Mouse (Mus musculus): Measurements from ENCODE around the gene 9130213A22Rik. TPM values are rescaled to one million over a fixed set of nuclear protein-coding genes. Genes with fewer than 3 reads are reported as not detected.

The 9130213A22Rik gene
- 0.13 and 0.17 TPM in 2 replicates for polyA plus RNA-seq (2015; fragmentation: Nextera tagmentation; extraction: Ambion mirVana)

DNA sequence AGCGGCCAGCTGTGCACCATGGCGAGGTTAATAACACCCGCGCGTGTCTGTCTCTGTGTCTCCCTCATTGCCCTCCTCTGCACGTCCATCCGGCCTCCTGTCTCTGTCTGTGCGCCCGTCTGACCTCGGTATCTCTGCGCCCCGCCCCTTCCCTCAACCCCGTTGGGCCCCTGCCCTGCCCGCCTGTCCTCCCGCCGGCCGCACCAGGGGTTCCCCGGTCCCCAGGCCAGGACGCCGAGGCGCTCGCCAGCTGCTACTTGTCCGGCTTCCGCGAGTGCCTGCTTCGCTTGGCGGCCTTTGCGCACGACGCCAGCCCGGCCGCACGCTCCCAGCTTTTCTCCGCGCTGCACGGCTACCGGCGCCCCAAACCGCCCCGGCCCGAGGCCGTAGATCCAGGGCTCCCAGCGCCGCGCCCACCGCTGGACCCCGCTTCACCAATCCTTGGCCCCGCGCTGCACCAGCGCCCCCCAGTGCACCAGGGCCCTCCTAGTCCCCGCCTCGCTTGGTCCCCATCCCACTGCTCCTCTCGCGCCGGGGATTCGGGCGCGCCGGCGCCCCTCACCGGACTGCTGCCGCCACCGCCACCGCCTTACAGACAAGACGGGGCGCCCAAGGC lies at the start of gene 9130213A22Rik:
Gene 9130213A22Rik, minus strand, starts transcription at position 254 of the 616 bp plus-strand sequence.
- H3K4me3 ChIP-seq, result peak within 1 kb of the TSS; percentile 85
- H3K9ac ChIP-seq, result peak within 1 kb of the TSS; percentile 84
- H3K9me3 ChIP-seq, result no peaks in the 10 kb centered on the region
- peak within 1 kb of the TSS; percentile 88 for H3K27ac ChIP-seq
- peaks cover 19% of the 10 kb centered on the region for H3K27me3 ChIP-seq
- peaks cover 42% of the 10 kb centered on the region for H3K4me1 ChIP-seq
- ATAC-seq (ENCODE audit: insufficient number of reproducible peaks, insufficient read depth, low FRiP score, low TSS enrichment, low read depth), result peak; percentile 73
- H3K36me3 ChIP-seq, result no peaks in the 10 kb centered on the region
- peak within 1 kb of the TSS; percentile 97 for H3K4me2 ChIP-seq
- WGBS, result under 1% methylated on average over 66 of the region's 66 CpGs

DNA sequence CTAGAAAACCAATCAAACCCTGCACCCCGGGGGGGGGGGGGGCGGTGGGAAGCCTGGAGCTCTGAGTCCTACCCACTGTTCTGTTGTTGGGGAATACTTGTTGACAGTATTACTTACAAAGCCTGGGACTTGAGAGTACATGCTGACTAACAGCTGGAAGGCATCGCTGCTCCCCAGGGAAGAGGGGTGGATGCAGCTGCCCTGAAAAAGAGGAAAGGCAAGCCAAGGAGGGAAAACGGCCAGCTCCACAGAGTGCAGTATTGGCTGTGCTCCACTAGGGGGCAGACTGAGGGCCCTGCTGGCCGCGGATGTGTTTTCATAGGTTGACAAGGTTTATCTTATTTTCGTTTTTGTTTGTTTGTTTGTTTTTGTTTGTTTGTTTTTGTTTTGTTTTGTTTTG lies 49.2 kb upstream of the 9130213A22Rik start:
- H3K4me2 ChIP-seq, result no peak overlapping the region
- no peaks in the 10 kb centered on the region for H3K4me1 ChIP-seq
- no peaks in the 10 kb centered on the region for H3K27me3 ChIP-seq
- no peak overlapping the region for H3K4me3 ChIP-seq
- H3K36me3 ChIP-seq, result no peaks in the 10 kb centered on the region
- H3K9me3 ChIP-seq, result no peaks in the 10 kb centered on the region
- H3K27ac ChIP-seq, result no peak overlapping the region
- WGBS, result 30% methylated on average over 7 of the region's 7 CpGs
- H3K9ac ChIP-seq, result no peak overlapping the region
- ATAC-seq (ENCODE audit: insufficient number of reproducible peaks, insufficient read depth, low FRiP score, low TSS enrichment, low read depth), result no peak

DNA sequence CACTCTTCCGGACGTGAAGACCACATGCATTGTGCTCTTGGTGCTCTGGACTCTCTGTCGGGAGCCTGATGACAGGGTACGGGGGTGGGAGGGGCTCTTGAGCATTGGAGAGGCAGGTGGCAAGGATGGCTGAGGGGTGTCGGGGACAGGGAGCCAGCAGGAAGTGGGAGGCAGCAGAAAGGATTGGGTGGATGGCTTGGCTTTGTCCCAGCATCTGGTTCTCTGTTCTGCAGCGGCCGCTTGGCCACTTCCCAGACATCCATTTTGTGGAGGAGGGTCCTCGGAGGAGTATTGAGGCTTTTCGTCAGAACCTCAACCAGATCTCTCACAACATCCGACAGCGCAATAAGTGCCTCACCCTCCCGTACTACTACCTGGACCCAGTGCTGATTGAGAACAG lies 46.9 kb upstream of the 9130213A22Rik start:
- Histone ChIP-seq H3K4me2 (no peak overlapping the region), H3K36me3 (no peaks in the 10 kb centered on the region), H3K27me3 (peaks cover 16% of the 10 kb centered on the region; the same call in 1 of the 2 replicates), H3K9me3 (no peaks in the 10 kb centered on the region), H3K9ac (no peak overlapping the region), H3K27ac (no peak overlapping the region), H3K4me1 (no peaks in the 10 kb centered on the region), H3K4me3 (no peak overlapping the region)
- WGBS, result 82% methylated on average over 12 of the region's 12 CpGs
- no peak for ATAC-seq (ENCODE audit: insufficient number of reproducible peaks, insufficient read depth, low FRiP score, low TSS enrichment, low read depth)

DNA sequence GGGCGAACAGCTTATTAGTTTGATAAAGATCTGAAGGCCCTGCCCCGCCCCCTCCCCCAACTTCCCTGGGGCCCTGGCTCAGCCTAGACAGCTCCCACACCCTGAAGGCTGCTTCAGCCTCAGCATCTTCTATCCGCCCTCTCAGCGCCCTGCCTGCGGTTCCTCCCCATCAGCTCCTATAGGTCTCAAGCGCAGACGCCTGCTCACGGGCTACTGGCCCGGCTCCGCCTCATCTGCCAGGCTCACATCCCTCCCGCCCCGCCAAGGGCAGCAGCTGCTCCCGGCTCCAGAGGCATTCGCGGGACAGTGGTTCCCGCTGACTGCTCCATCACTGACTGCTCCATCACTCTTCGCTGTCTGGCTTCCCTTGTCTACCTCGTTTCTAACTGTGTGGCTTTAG lies 34.4 kb upstream of the 9130213A22Rik start, which contains the start of gene Alox12b:
Gene Alox12b, plus strand, starts transcription at position 190 of the 400 bp plus-strand sequence.
- Histone ChIP-seq H3K36me3 (no peaks in the 10 kb centered on the region), H3K27ac (no peak within 1 kb of the TSS), H3K9ac (peak within 1 kb of the TSS; percentile 61), H3K4me3 (peak within 1 kb of the TSS; percentile 31), H3K9me3 (no peaks in the 10 kb centered on the region), H3K4me2 (peak within 1 kb of the TSS; percentile 55), H3K4me1 (peaks cover 9% of the 10 kb centered on the region), H3K27me3 (peaks cover 46% of the 10 kb centered on the region)
- no peak for ATAC-seq (ENCODE audit: insufficient number of reproducible peaks, insufficient read depth, low FRiP score, low TSS enrichment, low read depth)
- WGBS, result 4% methylated on average over 18 of the region's 18 CpGs

DNA sequence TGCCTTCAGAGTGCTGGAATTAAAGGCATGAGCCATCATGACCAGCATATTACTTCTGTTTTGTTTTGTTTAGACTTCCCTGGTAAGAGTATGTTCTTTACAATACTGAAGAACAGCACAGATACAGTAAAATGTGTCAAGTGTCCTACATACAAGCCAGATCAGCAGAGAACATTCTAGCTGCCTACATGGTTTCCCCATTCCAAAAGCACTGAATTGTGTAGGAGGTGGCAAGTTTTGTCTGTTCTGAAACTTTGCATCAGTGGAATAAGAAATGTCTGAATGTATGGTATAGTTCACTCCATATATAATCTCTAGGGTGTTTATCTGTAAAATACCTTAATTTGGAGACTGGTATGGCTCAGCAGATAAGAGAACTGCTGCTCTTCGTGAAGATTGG lies 33.0 kb upstream of the 9130213A22Rik start:
- ATAC-seq (ENCODE audit: insufficient number of reproducible peaks, insufficient read depth, low FRiP score, low TSS enrichment, low read depth), result no peak
- Histone ChIP-seq H3K27me3 (peaks cover 45% of the 10 kb centered on the region), H3K9ac (no peak overlapping the region), H3K4me3 (no peak overlapping the region), H3K4me2 (no peak overlapping the region), H3K9me3 (no peaks in the 10 kb centered on the region), H3K36me3 (no peaks in the 10 kb centered on the region), H3K27ac (no peak overlapping the region), H3K4me1 (peaks cover 21% of the 10 kb centered on the region)
- 54% methylated on average over 1 of the region's 1 CpGs for WGBS

DNA sequence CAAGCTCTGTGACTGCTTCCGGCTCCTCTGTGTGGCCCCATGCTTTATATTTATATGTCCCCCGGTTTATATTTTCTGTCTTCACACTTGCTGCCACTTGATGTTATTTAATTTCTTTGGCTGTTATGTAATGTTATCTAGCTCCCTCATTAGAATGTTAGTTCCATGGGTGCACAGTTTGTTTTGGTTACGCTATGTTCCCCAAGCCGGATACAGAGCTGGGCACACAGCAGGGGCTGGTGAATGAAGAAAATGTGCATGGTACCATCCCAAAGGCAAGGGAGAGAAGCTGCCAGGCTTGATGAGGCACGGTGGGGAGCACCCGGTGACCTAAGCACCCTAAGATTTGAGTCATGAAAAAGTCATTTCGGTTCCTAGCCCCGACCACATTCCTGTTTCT lies 31.4 kb upstream of the 9130213A22Rik start:
- no peaks in the 10 kb centered on the region for H3K36me3 ChIP-seq
- H3K4me2 ChIP-seq, result no peak overlapping the region
- 80% methylated on average over 8 of the region's 8 CpGs for WGBS
- H3K9ac ChIP-seq, result no peak overlapping the region
- no peaks in the 10 kb centered on the region for H3K9me3 ChIP-seq
- ATAC-seq (ENCODE audit: insufficient number of reproducible peaks, insufficient read depth, low FRiP score, low TSS enrichment, low read depth), result no peak
- no peak overlapping the region for H3K27ac ChIP-seq
- peaks cover 23% of the 10 kb centered on the region for H3K4me1 ChIP-seq
- peaks cover 40% of the 10 kb centered on the region for H3K27me3 ChIP-seq
- H3K4me3 ChIP-seq, result no peak overlapping the region

DNA sequence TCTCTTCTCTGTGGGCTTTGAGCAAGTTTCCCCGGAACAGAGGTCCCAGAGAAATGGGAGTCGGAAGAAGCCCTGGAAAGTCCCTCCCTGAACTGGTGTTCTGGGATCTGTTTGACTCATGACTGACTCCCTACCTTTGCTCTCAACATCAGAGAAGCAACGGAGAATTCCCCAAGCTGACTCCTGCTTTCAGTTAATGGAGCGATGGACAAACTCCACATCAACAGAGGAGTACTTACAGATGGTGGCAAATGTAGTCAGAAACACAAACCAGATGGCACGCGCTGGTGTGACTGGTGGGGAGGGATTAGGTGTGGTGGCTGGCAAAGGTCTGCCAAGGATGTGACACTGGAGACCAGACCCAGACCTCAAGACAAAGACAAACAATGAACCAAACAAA lies 28.6 kb upstream of the 9130213A22Rik start:
- Histone ChIP-seq H3K4me3 (peak overlapping the region; percentile 41), H3K27me3 (peaks cover 13% of the 10 kb centered on the region; the same call in 1 of the 2 replicates), H3K9ac (peak overlapping the region; percentile 60), H3K27ac (0 out of 2 replicates have a peak overlapping the region, but pooled peaks have one; percentile 17), H3K36me3 (no peaks in the 10 kb centered on the region), H3K9me3 (no peaks in the 10 kb centered on the region), H3K4me2 (peak overlapping the region; percentile 63), H3K4me1 (peaks cover 14% of the 10 kb centered on the region)
- ATAC-seq (ENCODE audit: insufficient number of reproducible peaks, insufficient read depth, low FRiP score, low TSS enrichment, low read depth), result no peak
- WGBS, result 36% methylated on average over 6 of the region's 6 CpGs

DNA sequence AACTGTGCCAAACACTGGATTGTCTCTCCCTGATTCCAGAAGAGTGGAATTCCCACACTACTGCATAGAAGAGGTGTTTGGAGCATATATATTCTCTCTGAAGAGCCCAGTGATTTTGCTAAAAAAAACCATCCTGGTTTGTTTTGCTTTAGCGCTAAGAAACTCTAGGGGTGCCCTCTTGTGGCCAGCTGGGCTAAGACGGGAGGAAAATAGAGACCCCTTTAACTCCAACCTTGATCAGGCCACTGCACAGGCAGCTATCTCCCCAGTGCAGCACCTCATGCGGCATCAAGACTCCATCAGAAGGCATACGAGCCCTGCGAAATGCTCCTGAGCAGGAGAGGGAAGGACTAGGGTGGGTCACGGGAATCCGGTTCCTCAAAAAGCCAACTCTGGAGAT lies 28.1 kb upstream of the 9130213A22Rik start:
- no peaks in the 10 kb centered on the region for H3K9me3 ChIP-seq
- peak overlapping the region; percentile 41 for H3K4me3 ChIP-seq
- H3K9ac ChIP-seq, result peak overlapping the region; percentile 60
- ATAC-seq (ENCODE audit: insufficient number of reproducible peaks, insufficient read depth, low FRiP score, low TSS enrichment, low read depth), result no peak
- peak overlapping the region; percentile 63 for H3K4me2 ChIP-seq
- H3K27ac ChIP-seq, result 0 out of 2 replicates have a peak overlapping the region, but pooled peaks have one; percentile 17
- H3K27me3 ChIP-seq, result peaks cover 10% of the 10 kb centered on the region; the same call in 1 of the 2 replicates
- no peaks in the 10 kb centered on the region for H3K36me3 ChIP-seq
- 8% methylated on average over 7 of the region's 7 CpGs for WGBS
- peaks cover 14% of the 10 kb centered on the region for H3K4me1 ChIP-seq

DNA sequence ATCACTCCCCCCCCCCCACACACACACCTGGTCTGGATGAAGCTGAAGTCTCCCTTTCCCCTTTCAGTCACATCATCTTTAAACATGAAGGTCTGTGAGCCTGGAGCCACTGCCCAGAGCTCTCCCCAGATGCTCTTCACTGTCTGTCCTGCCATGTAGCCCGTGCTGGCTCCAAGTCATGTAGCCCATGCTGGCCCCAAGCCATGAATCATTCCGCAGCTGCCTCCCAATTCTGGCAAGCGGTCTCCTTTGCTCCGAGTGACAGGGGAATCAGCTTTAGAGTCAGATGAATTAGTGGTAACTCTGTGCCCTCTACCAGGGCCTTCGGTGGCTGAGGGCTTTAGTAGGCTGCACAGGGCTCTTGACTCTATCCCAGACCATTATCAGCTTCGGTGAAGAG lies 27.3 kb upstream of the 9130213A22Rik start:
- H3K4me1 ChIP-seq, result peaks cover 14% of the 10 kb centered on the region
- H3K9ac ChIP-seq, result peak overlapping the region; percentile 51; the same call in 1 of the 2 replicates
- no peak overlapping the region for H3K27ac ChIP-seq
- H3K36me3 ChIP-seq, result no peaks in the 10 kb centered on the region
- H3K9me3 ChIP-seq, result no peaks in the 10 kb centered on the region
- H3K27me3 ChIP-seq, result 0 out of 2 replicates have a peak, but pooled peaks cover 7% of the 10 kb centered on the region
- ATAC-seq (ENCODE audit: insufficient number of reproducible peaks, insufficient read depth, low FRiP score, low TSS enrichment, low read depth), result no peak
- H3K4me3 ChIP-seq, result no peak overlapping the region
- 84% methylated on average over 6 of the region's 6 CpGs for WGBS
- H3K4me2 ChIP-seq, result no peak overlapping the region

DNA sequence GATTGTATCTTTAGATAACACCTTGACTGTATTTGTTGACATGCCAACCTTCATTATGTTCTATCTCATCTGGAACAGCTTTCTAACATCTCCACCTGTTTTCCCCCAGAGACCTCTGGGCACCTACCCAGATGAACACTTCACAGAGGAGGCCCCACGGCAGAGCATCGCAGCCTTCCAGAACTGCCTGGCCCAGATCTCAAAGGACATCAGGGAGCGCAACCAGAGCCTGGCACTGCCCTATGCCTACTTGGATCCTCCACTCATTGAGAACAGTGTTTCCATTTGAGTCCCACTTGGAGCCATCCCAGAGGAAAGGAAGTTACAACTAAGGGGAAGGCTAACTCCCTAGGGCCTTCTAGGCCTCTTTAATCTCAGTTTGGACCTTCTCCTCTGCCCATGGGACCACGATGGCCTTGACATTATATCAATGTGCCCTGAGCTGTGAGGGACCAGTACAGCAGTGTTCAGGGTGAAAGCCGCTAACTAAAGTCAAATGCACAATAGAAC lies 26.1 kb upstream of the 9130213A22Rik start:
- H3K4me2 ChIP-seq, result no peak overlapping the region
- H3K36me3 ChIP-seq, result no peaks in the 10 kb centered on the region
- H3K4me3 ChIP-seq, result no peak overlapping the region
- 0 out of 2 replicates have a peak, but pooled peaks cover 3% of the 10 kb centered on the region for H3K27me3 ChIP-seq
- H3K9me3 ChIP-seq, result no peaks in the 10 kb centered on the region
- 90% methylated on average over 5 of the region's 5 CpGs for WGBS
- no peak overlapping the region for H3K27ac ChIP-seq
- peaks cover 14% of the 10 kb centered on the region for H3K4me1 ChIP-seq
- no peak for ATAC-seq (ENCODE audit: insufficient number of reproducible peaks, insufficient read depth, low FRiP score, low TSS enrichment, low read depth)
- H3K9ac ChIP-seq, result no peak overlapping the region

DNA sequence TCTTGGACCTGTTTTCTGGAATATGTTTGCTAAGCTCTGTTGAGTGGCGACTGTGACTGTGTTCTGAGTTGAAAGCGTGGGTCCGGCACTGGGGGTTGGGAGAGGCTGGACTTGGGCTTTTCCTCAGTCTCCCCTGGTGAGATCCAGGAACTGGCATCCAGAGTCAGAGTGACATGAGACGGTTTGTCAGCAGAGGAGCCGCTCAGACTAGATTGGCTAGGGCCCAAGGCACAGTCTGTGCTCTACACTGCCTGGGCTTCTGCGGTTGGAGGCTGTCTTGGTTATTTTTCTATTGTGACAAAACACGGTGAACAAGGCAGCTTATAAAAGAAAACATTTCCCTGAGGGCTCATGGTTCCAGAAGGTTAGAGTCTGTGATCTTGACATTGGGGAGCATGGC lies 25.2 kb upstream of the 9130213A22Rik start:
- Histone ChIP-seq H3K4me3 (no peak overlapping the region), H3K27ac (no peak overlapping the region), H3K27me3 (0 out of 2 replicates have a peak, but pooled peaks cover 3% of the 10 kb centered on the region), H3K4me1 (peaks cover 14% of the 10 kb centered on the region), H3K9me3 (no peaks in the 10 kb centered on the region), H3K9ac (no peak overlapping the region), H3K4me2 (no peak overlapping the region), H3K36me3 (no peaks in the 10 kb centered on the region)
- WGBS, result 61% methylated on average over 7 of the region's 7 CpGs
- ATAC-seq (ENCODE audit: insufficient number of reproducible peaks, insufficient read depth, low FRiP score, low TSS enrichment, low read depth), result no peak

DNA sequence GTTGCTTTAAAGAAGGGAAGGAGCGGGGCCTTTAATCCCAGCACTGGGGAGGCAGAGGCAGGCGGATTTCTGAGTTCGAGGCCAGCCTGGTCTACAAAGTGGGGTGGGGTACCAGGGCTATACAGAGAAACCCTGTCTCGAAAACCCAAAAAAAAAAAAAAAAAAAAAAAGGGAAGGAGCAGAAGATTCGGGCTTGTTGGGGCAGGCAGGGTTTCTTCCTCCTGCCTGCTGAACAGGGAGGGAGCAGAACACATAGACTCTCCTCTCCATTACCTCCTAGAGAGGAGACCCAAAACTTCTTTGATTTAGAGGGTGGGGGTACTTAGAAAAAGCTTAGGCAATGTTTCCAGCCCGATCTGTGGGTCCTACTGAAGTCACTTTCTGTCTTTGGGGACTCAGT lies 13.0 kb upstream of the 9130213A22Rik start:
- peaks cover 14% of the 10 kb centered on the region for H3K4me1 ChIP-seq
- no peak overlapping the region for H3K4me3 ChIP-seq
- ATAC-seq (ENCODE audit: insufficient number of reproducible peaks, insufficient read depth, low FRiP score, low TSS enrichment, low read depth), result no peak
- H3K27ac ChIP-seq, result no peak overlapping the region
- H3K9me3 ChIP-seq, result no peaks in the 10 kb centered on the region
- no peaks in the 10 kb centered on the region for H3K36me3 ChIP-seq
- H3K4me2 ChIP-seq, result no peak overlapping the region
- H3K27me3 ChIP-seq, result peaks cover 4% of the 10 kb centered on the region; the same call in 1 of the 2 replicates
- WGBS, result 83% methylated on average over 6 of the region's 6 CpGs
- H3K9ac ChIP-seq, result no peak overlapping the region
